In the genomic region with DNA sequence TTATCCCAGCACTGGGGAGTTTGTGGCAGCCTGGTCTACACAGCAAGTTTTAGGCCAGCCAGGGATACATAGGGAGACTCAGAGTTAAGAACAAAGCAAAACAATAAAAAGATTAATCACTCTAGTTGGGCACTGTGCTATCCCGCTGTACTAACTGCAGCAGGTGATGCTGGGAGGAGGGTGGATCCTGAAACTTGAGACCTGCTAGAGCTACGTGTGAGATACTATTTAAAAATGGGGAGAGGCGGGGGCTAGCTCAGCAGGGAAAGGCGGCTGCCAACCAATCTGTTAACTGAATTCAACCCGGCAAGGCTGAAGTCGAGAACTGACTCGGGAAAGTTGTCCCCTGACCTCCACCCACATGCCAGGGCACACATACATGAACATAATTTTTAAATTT, we compare ENCODE assay signal across 12 mouse cellular contexts. TPM values are rescaled to one million over a fixed set of nuclear protein-coding genes. Genes with fewer than 3 reads are reported as not detected.
DNase-seq lines count a peak whose midpoint lies in the region; ATAC-seq and TF ChIP-seq lines count a peak whose summit lies in the region.
"Had no signal": no experiment of that assay in that cellular context is flagged by ENCODE, and none has a peak within 500 bp of the region (broad histone marks: within the 10 kb centered on the region; RNA-seq: fewer than 3 reads in every experiment).

No protein-coding gene starts in this region.

- peak overlapping the region; percentile 21; the same call in 1 of the 2 replicates for H3K4me2 ChIP-seq in limb, embryonic 13.5 days (replicated peaks)

- TF ChIP-seq EP300 in ES-Bruce4 (IDR thresholded peaks at IDR 0.05; ENCODE audit: insufficient read depth, low read depth, low read length), result peak; percentile 50; the same call in 1 of the 2 replicates

- no peak for TF ChIP-seq CTCF in gastrocnemius, adult 2 months (IDR thresholded peaks at IDR 0.05)
- no peak for TF ChIP-seq CTCF in ES-Bruce4 (IDR thresholded peaks at IDR 0.05; ENCODE audit: low read depth, low read length)

- H3K4me1 ChIP-seq in ES-Bruce4 (ENCODE audit: control insufficient read depth, insufficient read depth, low read length), result peaks cover 8% of the 10 kb centered on the region
- peaks cover 31% of the 10 kb centered on the region for H3K4me1 ChIP-seq in heart, embryonic 10.5 days
- peaks cover 10% of the 10 kb centered on the region for H3K4me1 ChIP-seq in limb, embryonic 13.5 days

- H3K9me3 ChIP-seq in ES-Bruce4 (replicated peaks; ENCODE audit: control insufficient read depth, insufficient read depth, low read length, poor library complexity, severe bottlenecking), result no peaks in the 10 kb centered on the region
- H3K9me3 ChIP-seq in heart, embryonic 10.5 days, result no peaks in the 10 kb centered on the region
- H3K9me3 ChIP-seq in limb, embryonic 13.5 days, result no peaks in the 10 kb centered on the region
- H3K9me3 ChIP-seq: hindbrain, embryonic 10.5 days had no signal

- 8% methylated on average over 7 of the region's 7 CpGs for WGBS in heart, embryonic 10.5 days
- WGBS in limb, embryonic 13.5 days, result 10% methylated on average over 7 of the region's 7 CpGs

- H3K36me3 ChIP-seq in ES-Bruce4 (ENCODE audit: control insufficient read depth, insufficient read depth, low read length, poor library complexity, severe bottlenecking), result no peaks in the 10 kb centered on the region
- H3K36me3 ChIP-seq in heart, embryonic 10.5 days, result peaks cover 8% of the 10 kb centered on the region; the same call in 1 of the 2 replicates
- H3K36me3 ChIP-seq in limb, embryonic 13.5 days, result peaks cover 25% of the 10 kb centered on the region
- H3K36me3 ChIP-seq: hindbrain, embryonic 10.5 days had no signal

- H3K9ac ChIP-seq in ES-Bruce4 (ENCODE audit: low read depth, poor library complexity, severe bottlenecking), result 0 out of 2 replicates have a peak overlapping the region, but pooled peaks have one; percentile 32
- H3K9ac ChIP-seq in limb, embryonic 13.5 days, result no peak overlapping the region

- peak; percentile 42 for TF ChIP-seq POLR2A in ES-Bruce4 (IDR thresholded peaks at IDR 0.05; ENCODE audit: insufficient read depth, low read length)

- H3K27me3 ChIP-seq in ES-Bruce4 (ENCODE audit: control insufficient read depth, insufficient read depth, low read length, poor library complexity, severe bottlenecking), result no peaks in the 10 kb centered on the region
- H3K27me3 ChIP-seq in heart, embryonic 10.5 days (ENCODE audit: insufficient read depth, poor library complexity, severe bottlenecking), result no peaks in the 10 kb centered on the region
- no peaks in the 10 kb centered on the region for H3K27me3 ChIP-seq in limb, embryonic 13.5 days

- intact Hi-C loops in gastrocnemius, adult 2 months (cut with DNase I), result no loop called here

- peak overlapping the region; percentile 91 for H3K27ac ChIP-seq in gastrocnemius, adult 2 months
- H3K27ac ChIP-seq in ES-Bruce4 (ENCODE audit: insufficient read depth, low read length), result peak overlapping the region; percentile 60
- H3K27ac ChIP-seq in heart, embryonic 10.5 days, result peak overlapping the region; percentile 43
- H3K27ac ChIP-seq in limb, embryonic 13.5 days, result no peak overlapping the region
- H3K27ac ChIP-seq: hindbrain, embryonic 10.5 days had no signal

- ATAC-seq in limb, embryonic 13.5 days (ENCODE audit: low FRiP score, low read depth), result no peak

- peak overlapping the region; percentile 56 for H3K4me3 ChIP-seq in gastrocnemius, adult 2 months
- H3K4me3 ChIP-seq in ES-Bruce4 (ENCODE audit: low read depth, low read length), result peak overlapping the region; percentile 29
- peak overlapping the region; percentile 38 for H3K4me3 ChIP-seq in heart, embryonic 10.5 days
- no peak overlapping the region for H3K4me3 ChIP-seq in limb, embryonic 13.5 days
- H3K4me3 ChIP-seq: hindbrain, embryonic 10.5 days had no signal

- DNase-seq in gastrocnemius, adult 2 months, result peak; percentile 73
- no peak for DNase-seq in gastrocnemius, postnatal 4 days (ENCODE audit: low spot score in 2 of 2)
- DNase-seq in heart, embryonic 10.5 days (ENCODE audit: low spot score), result no peak
- DNase-seq in ovary, adult 18-20 months (ENCODE audit: low spot score), result no peak
- DNase-seq in kidney, adult 18-20 months, result no peak
- DNase-seq in layer of hippocampus, adult 8-10 months (ENCODE audit: low spot score in 2 of 2), result no peak
- DNase-seq: cerebellum, adult 11 months; lung, postnatal 14 days; right cerebral cortex, adult 18-20 months had no signal

RNA-seq across cellular contexts. Expression of a gene that starts 45.9 kb away (rescaled TPM):
- 10 to 100 TPM in 1 of 2 experiments, 1 to 10 TPM in 1; 9.4 to 11.3 TPM for total RNA-seq in gastrocnemius, adult 2 months (2021)
- 10 to 100 TPM; 18.8 to 20.4 TPM for total RNA-seq in gastrocnemius, postnatal 4 days (2021)
- 18.3 and 18.6 TPM in 2 replicates for polyA plus RNA-seq in ES-Bruce4 (2011; ENCODE audit: insufficient read depth, insufficient read length, low read depth, missing spikeins)
- 11.9 and 15.1 TPM in 2 replicates for polyA plus RNA-seq in heart, embryonic 10.5 days (2016; fragmentation: Nextera tagmentation; extraction: Ambion mirVana)
- polyA plus RNA-seq in limb, embryonic 13.5 days (2015; fragmentation: Nextera tagmentation; extraction: Ambion mirVana), result 26.7 and 27.3 TPM in 2 replicates
- 10 to 100 TPM; 10.8 to 13.3 (median 11.7) TPM for total RNA-seq in layer of hippocampus, adult 8-10 months (2022)
